Mouse (Mus musculus): ENCODE data around the gene Prtn3. TPM values are rescaled to one million over a fixed set of nuclear protein-coding genes. Genes with fewer than 3 reads are reported as not detected.
"Not testable (repeated sequence)": the region's sequence is repeated elsewhere in the genome, so short reads cannot be mapped to it uniquely, and the experiment has no call there.

Gene Prtn3
- total and polyA plus RNA-seq, 3 experiments, result 0.55 to 1.2 (median 0.84) TPM

DNA sequence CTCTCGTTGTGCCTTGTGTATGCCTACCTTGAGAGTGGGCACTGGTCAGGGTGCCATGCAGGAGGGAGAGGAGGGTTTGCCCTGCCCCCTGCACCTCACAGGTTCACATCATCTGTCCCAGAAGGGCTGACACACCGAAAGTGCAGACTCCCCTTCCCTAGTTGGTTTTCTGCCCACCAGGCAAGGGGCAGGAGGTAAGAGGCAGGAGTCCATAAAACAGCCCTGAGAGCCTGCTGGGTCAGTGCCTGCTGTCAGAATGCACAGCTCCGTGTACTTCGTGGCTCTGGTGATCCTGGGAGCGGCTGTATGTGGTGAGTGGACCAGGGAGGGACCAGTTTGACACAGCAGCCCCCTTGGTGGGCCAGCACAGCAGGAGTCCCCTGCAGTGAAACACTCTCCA lies 16.4 kb downstream of the Prtn3 start, which contains the start of gene Cfd:
Gene Cfd (plus strand): TSS at position 184 of the 400 bp plus-strand sequence.
- Histone ChIP-seq H3K36me3 (ENCODE audit: control insufficient read depth, insufficient read depth, low read length) (no peaks in the 10 kb centered on the region), H3K4me3 (no peak within 1 kb of the TSS), H3K4me1 (ENCODE audit: control insufficient read depth, insufficient read depth, low read length) (no peaks in the 10 kb centered on the region), H3K27me3 (ENCODE audit: control insufficient read depth, insufficient read depth, low read length) (no peaks in the 10 kb centered on the region), H3K79me2 (replicated peaks; ENCODE audit: control insufficient read depth, insufficient read depth, low read length) (no peaks in the 10 kb centered on the region), H3K27ac (no peak within 1 kb of the TSS), H3K9ac (ENCODE audit: low read depth, low read length) (no peak within 1 kb of the TSS)
- WGBS, result 41% methylated on average over 5 of the region's 5 CpGs
- TF ChIP-seq EP300 (IDR thresholded peaks at IDR 0.05; ENCODE audit: insufficient read depth, low read depth, low read length) (no peak), CTCF (IDR thresholded peaks at IDR 0.05) (no peak), POLR2A (IDR thresholded peaks at IDR 0.05; ENCODE audit: insufficient read depth, low read depth, low read length) (no peak)
- intact Hi-C loops (cut with DNase I), result no loop called here
- DNase-seq, result no peak

DNA sequence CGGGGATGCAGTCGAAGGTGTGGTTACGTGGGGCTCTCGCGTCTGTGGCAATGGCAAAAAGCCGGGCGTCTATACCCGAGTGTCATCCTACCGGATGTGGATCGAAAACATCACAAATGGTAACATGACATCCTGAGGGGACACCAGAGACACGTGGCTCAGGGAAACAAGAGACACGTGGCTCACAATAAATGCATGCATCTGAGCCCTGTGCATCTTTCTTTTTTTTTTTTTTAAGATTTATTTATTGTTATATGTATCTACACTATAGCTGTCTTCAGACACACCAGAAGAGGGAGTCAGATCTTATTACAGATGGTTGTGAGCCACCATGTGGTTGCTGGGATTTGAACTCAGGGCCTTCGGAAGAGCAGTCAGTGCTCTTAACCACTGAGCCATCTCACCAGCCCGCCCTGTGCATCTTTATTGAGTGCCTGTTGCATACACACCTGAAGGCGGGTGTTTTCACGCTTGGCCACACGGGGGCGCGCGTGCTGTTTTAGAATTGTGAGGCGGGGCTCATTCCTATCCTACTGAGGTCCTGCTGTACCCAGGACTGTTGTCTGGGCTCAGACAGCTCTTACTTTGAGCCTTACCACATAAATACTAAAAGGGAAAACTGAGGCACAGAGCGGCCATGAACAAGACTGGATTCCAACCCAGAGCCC lies 18.3 kb downstream of the Prtn3 start:
- 37% methylated on average over 22 of the region's 22 CpGs for WGBS
- not testable (repeated sequence) for H3K79me2 ChIP-seq (replicated peaks; ENCODE audit: control insufficient read depth, insufficient read depth, low read length); H3K4me3 ChIP-seq; H3K27ac ChIP-seq; H3K27me3 ChIP-seq (ENCODE audit: control insufficient read depth, insufficient read depth, low read length); H3K9ac ChIP-seq (ENCODE audit: low read depth, low read length); H3K4me1 ChIP-seq (ENCODE audit: control insufficient read depth, insufficient read depth, low read length); H3K36me3 ChIP-seq (ENCODE audit: control insufficient read depth, insufficient read depth, low read length)
- TF ChIP-seq CTCF (IDR thresholded peaks at IDR 0.05) (peak; percentile 85), EP300 (IDR thresholded peaks at IDR 0.05; ENCODE audit: insufficient read depth, low read depth, low read length) (0 out of 2 replicates have a peak, but pooled peaks have one; percentile 51)
- intact Hi-C loops (cut with DNase I), result loop anchor here (1.0 to 2.0 kb wide), 2 partner anchors 33 to 66 kb away; no protein-coding TSS in a partner anchor
- peak; percentile 70 to 85 for DNase-seq

DNA sequence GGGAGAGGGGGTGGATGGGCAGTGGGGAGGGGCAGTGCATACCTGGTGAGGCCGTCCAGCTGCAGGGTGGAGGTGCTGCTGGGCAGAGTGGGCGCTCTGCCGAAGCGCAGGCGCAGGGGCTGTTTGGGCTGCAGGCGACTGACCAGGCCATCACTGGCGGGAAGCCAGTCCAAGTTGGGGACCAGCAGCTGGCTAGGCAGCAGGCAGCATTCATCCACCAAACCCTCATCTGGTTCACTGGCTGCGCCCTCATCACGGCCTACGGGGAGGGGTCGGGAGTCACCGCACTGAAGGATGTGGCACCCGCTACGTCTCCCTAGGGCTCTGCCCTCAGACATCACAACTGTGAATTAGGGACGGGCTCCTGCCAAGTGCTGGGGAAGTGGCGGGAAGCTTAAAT lies 22.0 kb downstream of the Prtn3 start:
- no peak for TF ChIP-seq EP300 (IDR thresholded peaks at IDR 0.05; ENCODE audit: insufficient read depth, low read depth, low read length)
- no peak for TF ChIP-seq CTCF (IDR thresholded peaks at IDR 0.05)
- TF ChIP-seq POLR2A (IDR thresholded peaks at IDR 0.05; ENCODE audit: insufficient read depth, low read depth, low read length), result no peak
- intact Hi-C loops (cut with DNase I), result no loop called here
- no peak overlapping the region for H3K9ac ChIP-seq (ENCODE audit: low read depth, low read length)
- H3K36me3 ChIP-seq (ENCODE audit: control insufficient read depth, insufficient read depth, low read length), result no peaks in the 10 kb centered on the region
- peak in 1 of 2 experiments; percentile 15 for DNase-seq
- no peak overlapping the region for H3K4me3 ChIP-seq
- 89% methylated on average over 16 of the region's 16 CpGs for WGBS
- no peak overlapping the region for H3K27ac ChIP-seq
- H3K27me3 ChIP-seq (ENCODE audit: control insufficient read depth, insufficient read depth, low read length), result no peaks in the 10 kb centered on the region
- no peaks in the 10 kb centered on the region for H3K4me1 ChIP-seq (ENCODE audit: control insufficient read depth, insufficient read depth, low read length)
- no peaks in the 10 kb centered on the region for H3K79me2 ChIP-seq (replicated peaks; ENCODE audit: control insufficient read depth, insufficient read depth, low read length)

DNA sequence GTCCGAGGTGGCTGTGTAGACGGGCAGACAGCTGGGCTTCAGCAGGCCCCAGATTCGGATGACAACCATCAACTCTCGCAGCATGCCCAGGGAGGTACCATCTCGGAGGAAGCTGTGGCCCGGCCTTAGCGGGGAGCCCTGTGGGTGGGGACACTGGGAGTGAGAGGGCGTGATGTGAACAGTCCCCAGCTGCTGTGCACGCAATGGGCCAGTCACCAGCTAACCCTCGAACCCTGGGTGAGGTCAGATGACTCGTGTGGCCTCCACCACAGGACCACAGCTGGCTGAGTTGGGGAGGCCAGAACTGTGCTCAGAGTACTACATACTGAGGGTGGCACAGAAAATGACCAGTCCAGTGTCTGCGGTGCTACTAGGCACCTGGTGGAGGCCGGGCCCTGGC lies 22.5 kb downstream of the Prtn3 start:
- DNase-seq, result peak in 1 of 2 experiments; percentile 10
- Histone ChIP-seq H3K9ac (ENCODE audit: low read depth, low read length) (no peak overlapping the region), H3K4me1 (ENCODE audit: control insufficient read depth, insufficient read depth, low read length) (no peaks in the 10 kb centered on the region), H3K4me3 (no peak overlapping the region), H3K36me3 (ENCODE audit: control insufficient read depth, insufficient read depth, low read length) (no peaks in the 10 kb centered on the region), H3K79me2 (replicated peaks; ENCODE audit: control insufficient read depth, insufficient read depth, low read length) (no peaks in the 10 kb centered on the region), H3K27me3 (ENCODE audit: control insufficient read depth, insufficient read depth, low read length) (no peaks in the 10 kb centered on the region), H3K27ac (no peak overlapping the region)
- intact Hi-C loops (cut with DNase I), result no loop called here
- WGBS, result 91% methylated on average over 13 of the region's 13 CpGs
- TF ChIP-seq EP300 (IDR thresholded peaks at IDR 0.05; ENCODE audit: insufficient read depth, low read depth, low read length), result no peak
- TF ChIP-seq POLR2A (IDR thresholded peaks at IDR 0.05; ENCODE audit: insufficient read depth, low read depth, low read length), result no peak
- TF ChIP-seq CTCF (IDR thresholded peaks at IDR 0.05), result no peak

DNA sequence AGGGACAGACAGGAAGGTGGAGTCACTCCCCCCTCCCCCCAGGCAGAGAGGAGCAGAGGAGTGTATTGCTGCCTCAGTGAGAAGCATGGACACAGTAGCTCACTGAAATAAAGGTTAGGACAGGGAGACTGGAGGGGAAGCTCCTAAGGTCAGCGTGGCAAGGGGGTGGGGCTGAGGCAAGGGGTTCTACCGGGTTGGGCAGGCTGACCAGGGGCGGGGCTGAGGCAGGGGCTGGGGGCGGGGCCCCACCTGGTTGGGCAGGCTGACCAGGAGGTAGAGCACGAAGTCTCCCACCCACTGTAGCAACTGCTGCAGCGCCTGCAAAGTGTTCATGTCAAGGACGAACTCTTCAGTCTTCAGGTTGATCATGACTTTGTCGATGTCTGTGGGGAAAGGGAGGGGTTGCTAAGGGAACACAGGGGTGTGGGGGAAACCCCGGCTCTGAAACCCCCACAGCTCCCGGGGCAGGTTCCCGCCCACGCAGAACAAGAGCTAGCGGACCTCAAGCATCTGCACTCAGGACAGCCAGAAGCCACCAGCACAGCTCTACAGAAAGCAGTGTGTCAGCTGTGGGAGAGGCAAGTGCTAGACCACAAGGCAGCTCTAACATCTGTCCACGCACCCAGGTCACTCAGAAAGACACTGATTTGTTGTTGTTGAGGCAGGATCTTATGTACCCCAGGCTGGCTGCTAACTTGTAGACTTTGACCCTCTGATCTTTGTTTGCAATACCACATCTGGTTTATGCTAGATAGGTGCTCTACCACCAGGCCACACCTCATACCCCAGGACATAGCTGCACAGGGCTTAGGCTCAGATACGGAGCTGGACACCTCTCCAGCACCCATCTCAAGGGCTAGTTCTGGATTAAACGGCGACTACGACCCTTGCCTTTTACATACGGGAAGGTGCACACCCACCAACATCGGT lies 23.3 kb downstream of the Prtn3 start:
- H3K27me3 ChIP-seq (ENCODE audit: control insufficient read depth, insufficient read depth, low read length), result no peaks in the 10 kb centered on the region
- no peak for DNase-seq
- 67% methylated on average over 20 of the region's 20 CpGs for WGBS
- H3K4me3 ChIP-seq, result no peak overlapping the region
- no peaks in the 10 kb centered on the region for H3K36me3 ChIP-seq (ENCODE audit: control insufficient read depth, insufficient read depth, low read length)
- intact Hi-C loops (cut with DNase I), result no loop called here
- H3K9ac ChIP-seq (ENCODE audit: low read depth, low read length), result no peak overlapping the region
- no peaks in the 10 kb centered on the region for H3K4me1 ChIP-seq (ENCODE audit: control insufficient read depth, insufficient read depth, low read length)
- no peak for TF ChIP-seq EP300 (IDR thresholded peaks at IDR 0.05; ENCODE audit: insufficient read depth, low read depth, low read length)
- no peak for TF ChIP-seq POLR2A (IDR thresholded peaks at IDR 0.05; ENCODE audit: insufficient read depth, low read depth, low read length)
- no peak for TF ChIP-seq CTCF (IDR thresholded peaks at IDR 0.05)
- no peak overlapping the region for H3K27ac ChIP-seq
- no peaks in the 10 kb centered on the region for H3K79me2 ChIP-seq (replicated peaks; ENCODE audit: control insufficient read depth, insufficient read depth, low read length)
